Mouse (Mus musculus) hindbrain, embryonic 13.5 days (tissue): Measurements from ENCODE around the gene Pts. TPM values are rescaled to one million over a fixed set of nuclear protein-coding genes. Genes with fewer than 3 reads are reported as not detected.
A peak's percentile ranks its signal among the peaks of the same experiment; 100 is the strongest.

Experiments
- ATAC-seq: fragments of 200-750 bp; cut with Nextera tagmentation; 2 replicates; pipeline ENCODE4 v1.8.0; 2017; ENCODE audit warnings: moderate TSS enrichment; ENCODE audit not compliant: low FRiP score
- H3K27ac ChIP-seq: fragments of 300-500 bp; sonication (generic); 2 replicates; pipeline ENCODE4 v1.5.1; 2015; ENCODE audit warnings: inconsistent platforms, mild to moderate bottlenecking, moderate library complexity
- H3K27me3 ChIP-seq: fragments of 300-500 bp; sonication (generic); 2 replicates; pipeline ENCODE4 v1.6.1; 2015; ENCODE audit warnings: mild to moderate bottlenecking, inconsistent platforms
- H3K36me3 ChIP-seq: fragments of 300-500 bp; sonication (generic); 2 replicates; pipeline ENCODE4 v1.6.1; 2015; ENCODE audit warnings: mild to moderate bottlenecking, inconsistent platforms
- H3K4me1 ChIP-seq: fragments of 300-500 bp; sonication (generic); replicated peaks from 2 replicates; pipeline ENCODE4 v1.6.1; 2015; ENCODE audit warnings: inconsistent platforms
- H3K4me2 ChIP-seq: fragments of 300-500 bp; sonication (generic); 2 replicates; pipeline ENCODE4 v1.6.1; 2015; ENCODE audit warnings: inconsistent platforms, mild to moderate bottlenecking, moderate library complexity
- H3K4me3 ChIP-seq: fragments of 300-500 bp; sonication (generic); 2 replicates; pipeline ENCODE4 v1.5.1; 2015; ENCODE audit warnings: mild to moderate bottlenecking, inconsistent platforms
- H3K9ac ChIP-seq: fragments of 300-500 bp; sonication (generic); 2 replicates; pipeline ENCODE4 v1.6.1; 2015; ENCODE audit warnings: mild to moderate bottlenecking, inconsistent platforms
- H3K9me3 ChIP-seq: fragments of 300-500 bp; sonication (generic); 2 replicates; pipeline ENCODE4 v1.6.1; 2016; ENCODE audit warnings: inconsistent platforms
- WGBS: fragments of 180-500 bp; shearing (Covaris S2); methylation state at CpG from one replicate; pipeline ENCODE4 v1.1.7; 2015; 5-methylcytosine and 5-hydroxymethylcytosine counted together
- polyA plus RNA-seq: library from polyadenylated mRNA; unstranded; fragments of >200 nt; fragmentation: Nextera tagmentation; extraction: Ambion mirVana; gene quantifications from 2 replicates; pipeline ENCODE4 v1.2.1, GENCODE M21; 2015

Gene Pts
- 119 and 128 TPM in 2 replicates for polyA plus RNA-seq

DNA sequence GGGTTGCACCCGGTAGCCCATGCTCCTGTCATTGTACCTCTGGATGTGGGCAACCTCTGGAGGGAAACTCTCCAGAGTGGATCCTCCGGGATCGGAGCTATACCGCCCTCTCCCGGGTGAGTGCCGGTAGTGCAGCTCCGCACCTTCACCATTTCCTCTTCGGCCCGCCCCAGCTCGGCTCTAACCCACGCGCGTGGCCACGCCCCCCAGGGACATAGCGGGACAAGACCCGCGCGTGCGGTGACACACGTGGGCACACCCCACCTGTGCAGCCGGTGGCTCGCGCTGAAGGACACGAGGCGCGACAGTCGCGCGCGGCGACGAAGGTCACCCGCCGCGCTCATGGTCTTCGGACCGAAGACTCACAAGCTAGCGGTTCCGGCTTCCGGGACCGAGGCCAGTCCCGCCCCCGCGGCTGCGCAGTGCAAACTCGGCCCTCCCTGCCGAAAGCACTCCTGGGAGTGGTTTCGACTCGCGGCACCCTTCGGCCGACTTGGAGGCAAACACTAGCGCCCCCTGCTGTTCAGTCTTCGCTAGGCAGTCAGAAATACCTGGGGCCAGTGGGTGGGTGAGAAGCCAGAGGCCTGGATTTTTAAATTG is at the start of gene Pts:
Gene Pts (minus strand): TSS at position 432 of the 600 bp plus-strand sequence.
- H3K4me1 ChIP-seq: peaks cover 17% of the 10 kb centered on the region
- peak within 1 kb of the TSS; percentile 62 for H3K4me2 ChIP-seq
- H3K4me3 ChIP-seq: peak within 1 kb of the TSS; percentile 68
- ATAC-seq: peak; percentile 99
- peaks cover 10% of the 10 kb centered on the region for H3K36me3 ChIP-seq
- H3K27me3 ChIP-seq: no peaks in the 10 kb centered on the region
- H3K9ac ChIP-seq: peak within 1 kb of the TSS; percentile 77
- peak within 1 kb of the TSS; percentile 89 for H3K27ac ChIP-seq
- WGBS: under 1% methylated on average over 54 of the region's 54 CpGs
- no peaks in the 10 kb centered on the region for H3K9me3 ChIP-seq

DNA sequence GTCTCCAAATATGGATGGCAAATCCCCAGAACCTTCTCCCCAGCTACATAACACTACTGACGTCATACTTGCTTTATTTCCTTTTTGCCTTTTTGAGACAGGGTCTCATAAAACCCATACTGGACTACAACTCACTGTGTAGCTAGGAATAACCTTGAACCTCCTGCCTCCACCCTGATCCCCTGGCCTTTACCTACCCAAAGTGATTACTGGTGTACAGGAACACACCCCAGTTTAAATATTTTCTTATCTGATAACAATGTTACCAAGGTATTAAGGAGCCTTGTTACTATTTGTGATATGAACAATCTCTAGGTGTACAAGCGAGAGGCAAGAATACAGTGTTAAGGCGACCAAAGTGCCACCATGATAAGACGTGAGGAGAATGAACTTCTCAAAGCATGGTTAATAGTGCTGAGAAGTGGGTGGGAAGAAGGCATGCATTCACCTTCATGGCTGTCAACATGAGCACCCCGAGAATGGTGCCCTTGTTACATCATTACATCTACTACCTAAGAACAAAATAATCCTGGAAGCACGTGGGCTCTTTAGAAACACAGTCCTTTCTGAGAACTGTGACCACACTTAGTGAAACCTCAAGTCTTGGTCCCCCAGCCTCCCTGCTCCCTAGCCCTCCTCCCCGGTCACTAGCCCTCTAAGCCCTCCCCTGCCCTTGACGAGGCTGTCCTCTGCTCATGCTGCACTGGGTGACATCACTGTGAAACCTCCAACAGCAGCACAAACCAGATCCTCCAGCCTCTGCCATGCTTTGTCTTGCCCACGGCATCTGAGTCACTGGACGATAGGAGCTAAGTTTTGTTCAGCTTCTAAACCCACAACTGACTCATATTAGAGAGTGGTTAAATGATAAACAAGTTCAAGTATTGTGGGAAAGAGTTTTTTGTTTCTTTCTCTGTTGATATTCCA is 41.3 kb upstream of the Pts start:
- WGBS: 85% methylated on average over 10 of the region's 10 CpGs
- H3K27ac ChIP-seq: no peak overlapping the region
- no peak overlapping the region for H3K9ac ChIP-seq
- no peaks in the 10 kb centered on the region for H3K36me3 ChIP-seq
- H3K4me3 ChIP-seq: no peak overlapping the region
- no peaks in the 10 kb centered on the region for H3K4me1 ChIP-seq
- H3K9me3 ChIP-seq: no peaks in the 10 kb centered on the region
- no peaks in the 10 kb centered on the region for H3K27me3 ChIP-seq
- no peak overlapping the region for H3K4me2 ChIP-seq
- ATAC-seq: no peak

DNA sequence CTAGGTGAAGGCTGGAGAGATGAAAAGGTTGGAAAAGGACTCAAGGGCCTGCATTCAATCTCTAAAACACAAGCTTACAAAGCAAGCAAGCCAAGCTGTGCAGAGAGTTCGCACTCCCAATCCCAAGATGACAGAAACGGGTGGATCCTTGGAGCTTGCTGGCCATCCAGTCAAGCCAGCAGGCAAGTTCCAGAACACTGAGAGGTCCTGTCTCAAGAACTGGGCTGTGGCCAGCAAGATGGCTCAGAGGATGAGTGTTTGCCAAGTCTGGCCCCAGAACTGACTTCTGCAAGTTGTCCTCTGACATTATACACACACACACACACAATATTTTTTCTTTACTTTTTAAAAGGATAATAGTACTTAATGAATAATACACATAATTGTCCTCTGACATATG is 39.4 kb upstream of the Pts start:
- H3K4me2 ChIP-seq: no peak overlapping the region
- no peaks in the 10 kb centered on the region for H3K9me3 ChIP-seq
- no peak for ATAC-seq
- no peak overlapping the region for H3K27ac ChIP-seq
- no peaks in the 10 kb centered on the region for H3K27me3 ChIP-seq
- no peak overlapping the region for H3K9ac ChIP-seq
- H3K4me1 ChIP-seq: no peaks in the 10 kb centered on the region
- 86% methylated on average over 2 of the region's 2 CpGs for WGBS
- no peaks in the 10 kb centered on the region for H3K36me3 ChIP-seq
- H3K4me3 ChIP-seq: no peak overlapping the region

DNA sequence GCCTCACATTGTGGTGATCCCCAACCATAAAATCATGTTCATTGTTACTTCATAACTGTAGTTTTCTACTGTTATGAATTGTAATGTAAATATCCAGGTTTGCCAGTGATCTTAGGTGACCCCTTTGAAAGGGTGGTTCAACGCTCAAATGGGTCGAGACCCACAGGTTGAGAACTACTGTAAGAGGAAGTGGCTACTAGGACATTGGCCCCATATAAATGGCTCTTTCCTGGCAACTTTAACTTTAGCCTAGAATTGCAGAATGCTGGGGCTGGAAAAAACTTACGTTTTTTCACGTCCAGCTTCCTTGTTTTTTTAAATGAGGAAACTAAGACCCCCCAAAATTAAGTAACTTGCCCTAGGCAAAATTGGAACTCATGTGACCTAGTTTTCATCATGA is 38.8 kb upstream of the Pts start:
- no peaks in the 10 kb centered on the region for H3K27me3 ChIP-seq
- H3K27ac ChIP-seq: no peak overlapping the region
- H3K9me3 ChIP-seq: no peaks in the 10 kb centered on the region
- H3K4me2 ChIP-seq: no peak overlapping the region
- WGBS: 90% methylated on average over 4 of the region's 4 CpGs
- no peaks in the 10 kb centered on the region for H3K4me1 ChIP-seq
- no peaks in the 10 kb centered on the region for H3K36me3 ChIP-seq
- H3K9ac ChIP-seq: no peak overlapping the region
- ATAC-seq: no peak
- no peak overlapping the region for H3K4me3 ChIP-seq

DNA sequence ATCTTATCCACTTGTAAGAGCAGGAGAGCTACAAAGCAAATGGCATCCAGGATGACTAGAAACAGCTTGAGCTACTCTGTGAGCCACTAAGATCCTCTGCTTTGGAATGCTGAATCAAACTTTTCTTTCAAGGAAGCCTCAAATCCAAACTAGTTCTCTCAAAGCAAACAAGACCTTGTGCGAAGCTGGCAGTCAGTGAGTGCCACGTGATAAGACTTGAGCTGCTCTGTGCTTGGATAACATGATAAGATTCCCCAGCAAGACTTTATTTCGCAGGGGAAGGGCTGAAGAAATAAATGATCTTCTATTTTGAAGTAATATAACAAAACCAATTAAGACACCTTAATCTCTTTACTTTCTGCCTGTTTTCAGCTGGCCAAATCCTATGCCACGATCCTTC is 37.4 kb upstream of the Pts start:
- Histone ChIP-seq H3K9ac (no peak overlapping the region), H3K36me3 (no peaks in the 10 kb centered on the region), H3K27ac (no peak overlapping the region), H3K4me2 (no peak overlapping the region), H3K4me1 (no peaks in the 10 kb centered on the region), H3K9me3 (no peaks in the 10 kb centered on the region; the same call in 1 of the 2 replicates), H3K27me3 (no peaks in the 10 kb centered on the region), H3K4me3 (no peak overlapping the region)
- no peak for ATAC-seq
- 85% methylated on average over 4 of the region's 4 CpGs for WGBS

DNA sequence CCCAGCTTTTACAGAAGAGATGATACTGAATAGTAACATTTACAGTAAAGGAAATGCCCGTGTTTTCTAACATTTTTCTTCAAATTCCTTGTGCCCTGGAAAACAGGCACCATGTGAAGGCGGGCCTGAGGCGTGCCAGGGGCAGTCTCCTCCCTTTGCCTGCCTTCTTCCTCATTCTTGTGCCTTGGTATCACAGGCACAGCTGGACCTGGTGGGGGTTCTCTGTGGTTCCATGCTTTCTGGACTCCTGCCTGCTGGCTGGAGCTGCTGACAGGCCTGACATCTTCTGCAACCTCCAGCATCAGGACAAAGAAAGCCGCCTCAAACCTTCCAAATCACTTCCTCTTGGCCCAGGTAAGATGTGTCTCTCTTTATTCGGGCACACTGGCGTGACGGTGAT is 36.6 kb upstream of the Pts start:
- no peak overlapping the region; the same call in 1 of the 2 replicates for H3K27ac ChIP-seq
- 74% methylated on average over 7 of the region's 7 CpGs for WGBS
- no peaks in the 10 kb centered on the region for H3K27me3 ChIP-seq
- H3K4me2 ChIP-seq: no peak overlapping the region
- no peaks in the 10 kb centered on the region for H3K4me1 ChIP-seq
- no peak overlapping the region for H3K9ac ChIP-seq
- ATAC-seq: no peak
- H3K9me3 ChIP-seq: no peaks in the 10 kb centered on the region; the same call in 1 of the 2 replicates
- no peaks in the 10 kb centered on the region for H3K36me3 ChIP-seq
- no peak overlapping the region for H3K4me3 ChIP-seq

DNA sequence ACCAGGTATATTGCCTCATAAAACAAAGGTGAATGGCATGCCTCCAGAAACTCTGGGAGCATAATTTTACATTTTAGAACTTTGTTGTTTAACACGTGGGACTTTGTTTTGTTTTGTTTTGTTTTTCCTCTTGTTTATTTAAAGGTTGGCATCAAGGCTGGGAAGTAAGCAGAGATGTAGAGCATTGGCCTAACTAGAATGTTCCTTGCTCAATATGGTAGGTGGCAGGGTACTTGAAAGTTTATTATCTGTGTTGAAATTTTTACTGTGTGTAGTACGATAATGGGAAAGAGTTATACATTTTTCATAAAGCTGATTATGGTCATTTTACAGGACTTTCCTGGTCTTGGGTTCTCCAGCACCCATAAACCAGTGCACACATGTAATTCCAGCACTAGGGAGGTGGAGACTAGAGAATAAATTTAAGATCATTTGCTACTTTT is 33.4 kb upstream of the Pts start:
- Histone ChIP-seq H3K4me1 (no peaks in the 10 kb centered on the region), H3K9ac (no peak overlapping the region), H3K4me2 (no peak overlapping the region), H3K36me3 (no peaks in the 10 kb centered on the region), H3K27ac (no peak overlapping the region), H3K4me3 (no peak overlapping the region), H3K27me3 (no peaks in the 10 kb centered on the region), H3K9me3 (no peaks in the 10 kb centered on the region; the same call in 1 of the 2 replicates)
- WGBS: 87% methylated on average over 2 of the region's 2 CpGs
- ATAC-seq: no peak

DNA sequence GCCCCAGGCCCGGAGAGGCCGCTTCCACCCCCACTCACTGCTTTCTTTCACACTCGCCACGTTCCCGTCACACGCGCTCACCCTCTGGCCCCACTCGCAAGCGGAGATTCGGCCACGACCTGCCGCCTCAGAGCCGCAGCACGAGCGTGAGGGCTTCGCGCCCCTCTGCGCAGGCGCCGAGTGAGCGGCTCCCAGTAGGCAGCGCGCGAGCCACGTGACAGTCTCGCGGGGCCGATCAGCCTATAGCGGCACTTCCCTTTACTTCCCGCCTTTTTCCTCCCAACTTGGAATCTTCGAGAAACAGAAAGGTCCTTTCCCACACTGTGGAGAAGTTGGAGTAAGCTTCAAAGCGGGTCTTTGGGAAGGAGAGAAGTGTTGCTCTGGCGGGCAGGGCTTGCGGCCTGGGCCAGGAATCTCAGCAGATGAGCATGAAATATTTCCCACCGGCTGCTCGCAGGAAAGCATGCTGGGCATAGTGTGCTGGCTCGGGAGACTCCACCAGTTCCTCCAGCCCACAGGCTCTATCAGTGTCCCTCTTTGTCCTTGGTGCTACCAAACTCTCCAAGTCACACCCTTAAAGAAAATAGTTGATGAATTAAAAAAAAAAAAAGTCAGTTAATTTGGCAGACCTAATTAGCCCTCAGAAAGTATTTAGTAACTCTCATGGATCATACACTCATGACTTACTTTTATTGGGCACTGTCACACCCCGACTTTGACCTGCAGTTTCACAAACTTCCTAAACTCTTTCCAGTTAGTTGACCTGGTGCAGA is 32.8 kb upstream of the Pts start, which contains the start of gene Tex12:
Gene Tex12 (minus strand): TSS at position 181 of the 773 bp plus-strand sequence.
- no peak for ATAC-seq
- Histone ChIP-seq H3K9ac (no peak within 1 kb of the TSS), H3K4me2 (no peak within 1 kb of the TSS), H3K27me3 (no peaks in the 10 kb centered on the region), H3K4me1 (no peaks in the 10 kb centered on the region), H3K36me3 (no peaks in the 10 kb centered on the region), H3K4me3 (no peak within 1 kb of the TSS), H3K9me3 (no peaks in the 10 kb centered on the region; the same call in 1 of the 2 replicates), H3K27ac (no peak within 1 kb of the TSS)
- 88% methylated on average over 38 of the region's 38 CpGs for WGBS

DNA sequence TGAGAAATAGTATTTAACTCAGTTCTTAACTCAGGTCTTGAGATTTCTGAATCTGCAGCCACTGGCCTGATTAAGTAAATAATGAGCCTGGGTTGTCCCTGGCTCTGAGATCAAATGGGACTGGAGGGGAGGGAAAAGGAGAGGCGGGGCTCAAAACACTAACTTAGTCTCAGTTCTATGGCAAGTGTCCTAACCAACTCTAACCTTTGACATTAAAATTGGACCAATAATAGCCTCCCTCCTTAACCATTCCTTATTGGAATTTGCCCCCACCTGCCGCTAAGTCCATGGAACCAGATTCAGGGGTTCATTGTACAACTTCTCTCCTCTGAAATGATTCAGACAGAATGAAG is 26.5 kb upstream of the Pts start, which contains the start of gene Bco2:
Gene Bco2 (minus strand): TSS at position 88 of the 353 bp plus-strand sequence.
- peak; percentile 65; the same call in 1 of the 2 replicates for ATAC-seq
- Histone ChIP-seq H3K27me3 (no peaks in the 10 kb centered on the region), H3K4me2 (peak within 1 kb of the TSS; percentile 48), H3K36me3 (no peaks in the 10 kb centered on the region), H3K27ac (peak within 1 kb of the TSS; percentile 83), H3K4me3 (peak within 1 kb of the TSS; percentile 24), H3K4me1 (peaks cover 15% of the 10 kb centered on the region; the same call in 1 of the 2 replicates), H3K9ac (peak within 1 kb of the TSS; percentile 56), H3K9me3 (no peaks in the 10 kb centered on the region)
- 41% methylated on average over 2 of the region's 2 CpGs for WGBS

DNA sequence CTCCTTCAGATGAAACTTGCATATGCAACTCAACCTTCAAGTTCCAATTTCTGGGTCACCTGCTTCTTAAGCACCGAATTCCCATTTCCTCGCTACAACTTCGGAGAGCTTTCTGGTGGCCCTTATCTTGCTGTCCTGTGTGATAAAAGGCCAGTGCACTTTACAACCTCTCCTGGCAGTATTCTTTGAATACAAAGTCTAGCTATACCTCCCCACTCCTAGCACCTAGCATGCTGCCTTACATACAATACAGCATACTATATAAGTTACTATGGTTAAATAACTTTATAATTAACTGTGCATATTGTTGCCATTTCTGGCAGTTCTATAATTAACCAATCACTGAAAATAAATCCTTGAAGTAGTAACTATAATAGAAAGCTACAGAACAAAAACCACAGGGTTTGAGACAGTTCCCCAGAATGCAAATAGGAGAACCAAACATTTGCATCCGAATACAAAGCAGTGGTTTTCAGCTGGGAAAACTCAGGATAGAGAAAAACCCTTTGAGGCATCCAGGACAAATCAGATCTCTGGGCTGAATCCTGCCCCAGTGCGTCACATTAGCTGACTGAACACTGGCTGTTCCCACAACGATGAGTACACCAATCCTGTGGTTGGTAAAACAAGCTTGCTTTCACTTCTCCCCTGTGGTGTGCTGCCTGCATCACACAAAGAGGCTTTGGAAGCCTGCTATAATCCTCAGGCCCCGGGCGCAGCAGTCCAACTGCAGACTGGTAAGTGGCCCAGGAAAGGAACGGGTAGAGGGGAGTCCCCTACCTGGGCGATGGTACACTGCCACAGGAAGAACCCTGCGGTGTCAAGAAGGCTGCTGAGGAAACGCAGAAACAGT is 25.9 kb upstream of the Pts start, which contains the start of gene Il18:
Gene Il18 (plus strand): TSS at position 587 of the 853 bp plus-strand sequence.
- Histone ChIP-seq H3K27ac (peak within 1 kb of the TSS; percentile 83), H3K4me1 (peaks cover 15% of the 10 kb centered on the region; the same call in 1 of the 2 replicates), H3K27me3 (no peaks in the 10 kb centered on the region), H3K36me3 (no peaks in the 10 kb centered on the region), H3K4me2 (peak within 1 kb of the TSS; percentile 48), H3K4me3 (peak within 1 kb of the TSS; percentile 24), H3K9me3 (no peaks in the 10 kb centered on the region), H3K9ac (peak within 1 kb of the TSS; percentile 56)
- WGBS: 24% methylated on average over 12 of the region's 12 CpGs
- peak; percentile 91 for ATAC-seq

DNA sequence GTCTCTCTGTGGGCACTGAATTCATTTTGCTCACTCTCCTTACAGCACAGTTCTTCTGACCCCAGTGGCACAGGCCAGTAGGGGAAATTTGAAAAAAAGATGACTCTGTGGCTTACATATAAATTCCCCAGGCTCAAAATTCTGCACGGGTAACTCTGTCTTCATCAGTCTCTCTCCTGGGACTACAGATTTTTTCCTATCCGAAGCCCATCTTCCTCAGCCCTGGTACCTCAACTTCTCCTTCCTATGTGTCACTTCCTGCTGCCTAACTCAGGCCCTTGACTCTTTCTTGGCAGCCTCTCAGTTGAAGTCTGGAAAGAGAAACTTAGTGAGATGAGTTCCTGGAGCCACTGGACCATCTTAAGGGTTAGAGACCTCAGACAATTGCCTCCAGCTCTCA is 25.0 kb upstream of the Pts start:
- H3K4me2 ChIP-seq: no peak overlapping the region
- ATAC-seq: no peak
- no peak overlapping the region for H3K27ac ChIP-seq
- no peak overlapping the region for H3K9ac ChIP-seq
- H3K27me3 ChIP-seq: no peaks in the 10 kb centered on the region
- H3K9me3 ChIP-seq: no peaks in the 10 kb centered on the region
- H3K36me3 ChIP-seq: no peaks in the 10 kb centered on the region
- H3K4me3 ChIP-seq: no peak overlapping the region
- 78% methylated on average over 2 of the region's 2 CpGs for WGBS
- H3K4me1 ChIP-seq: peaks cover 15% of the 10 kb centered on the region; the same call in 1 of the 2 replicates
